Mouse (Mus musculus) gastrocnemius, postnatal 25 days (tissue): ENCODE results near the gene Agtr2. TPM values are rescaled to one million over a fixed set of nuclear protein-coding genes. Genes with fewer than 3 reads are reported as not detected.
"Not testable (repeated sequence)": the region's sequence is repeated elsewhere in the genome, so short reads cannot be mapped to it uniquely, and the experiment has no call there.

ENCODE experiments used
- DNase-seq: peaks from one replicate; pipeline ENCODE4 v3.0.0; 2022
- long read RNA-seq, 2 experiments: library from polyadenylated mRNA; stranded (forward); transcript quantifications; one replicate each; pipeline ENCODE4 v2.0.0; 2021
- total RNA-seq, 2 experiments: library from RNA; stranded (reverse); gene quantifications; 1 replicate in 1 of 2; 2 replicates in 1 of 2; pipeline ENCODE4 v1.2.3; 2021

The Agtr2 gene
- total RNA-seq, result under 1 TPM; 0.40 to 0.84 TPM
- long read RNA-seq, experiment 1, result 0 reads
- long read RNA-seq, experiment 2, result 0 reads

DNA sequence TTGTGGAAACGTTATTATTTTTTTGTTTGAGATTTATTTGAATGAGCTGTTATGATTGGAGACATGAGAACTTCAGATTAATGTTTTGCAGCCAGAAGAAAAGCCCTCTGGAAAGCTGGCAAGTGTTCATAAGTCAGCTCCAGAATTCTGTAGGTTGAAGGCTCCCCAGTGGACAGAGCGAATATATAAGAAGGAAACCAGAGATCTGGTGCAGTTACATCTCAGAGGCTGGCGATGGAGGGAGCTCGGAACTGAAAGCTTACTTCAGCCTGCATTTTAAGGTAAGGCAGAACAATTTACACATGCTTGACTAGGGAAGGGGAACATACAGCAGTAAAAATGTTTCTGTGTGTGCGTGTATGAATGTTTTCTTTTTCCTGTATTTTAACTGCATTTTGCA is at the start of gene Agtr2:
Agtr2 (plus strand) TSS at position 131 of the 400 bp plus-strand sequence.
- no peak for DNase-seq

DNA sequence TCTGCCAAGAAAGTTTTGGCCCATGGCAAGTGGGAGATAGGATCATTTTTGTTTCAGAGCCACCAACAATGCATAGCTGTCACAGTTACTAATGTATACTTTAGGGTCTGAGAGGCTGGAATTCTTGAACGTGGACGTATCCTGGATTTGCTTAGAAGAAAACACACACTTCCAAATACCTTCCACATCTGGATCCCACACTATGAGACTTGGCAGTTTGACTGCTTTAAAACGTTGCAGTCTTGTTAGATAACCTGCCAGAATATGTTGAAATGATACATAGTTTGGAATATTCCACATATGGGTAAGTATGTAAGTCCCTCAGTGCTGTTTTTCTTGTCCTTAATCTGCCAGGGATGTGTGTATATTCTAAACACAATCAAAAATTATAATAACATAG is 31.8 kb upstream of the Agtr2 start:
- DNase-seq, result no peak

DNA sequence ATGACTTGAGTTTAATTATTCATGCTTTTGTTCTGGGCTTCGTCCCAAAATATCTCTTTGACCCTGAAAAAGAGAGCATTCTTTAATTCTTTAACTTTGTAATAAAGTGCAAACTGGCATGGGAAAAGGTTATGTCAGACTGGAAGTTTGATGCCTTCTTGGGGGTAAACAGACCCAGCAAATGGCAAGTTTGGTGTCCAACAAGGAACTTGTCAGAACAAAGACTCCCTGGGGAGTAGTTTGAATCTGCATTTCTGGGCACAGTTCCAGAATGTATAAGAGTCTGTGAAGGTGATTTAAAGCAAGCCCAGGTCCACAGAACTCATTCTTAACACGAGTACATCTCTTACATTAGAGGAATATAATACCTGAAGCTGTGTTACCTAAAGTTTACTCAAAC is 3.8 kb downstream of the Agtr2 start:
- no peak for DNase-seq

DNA sequence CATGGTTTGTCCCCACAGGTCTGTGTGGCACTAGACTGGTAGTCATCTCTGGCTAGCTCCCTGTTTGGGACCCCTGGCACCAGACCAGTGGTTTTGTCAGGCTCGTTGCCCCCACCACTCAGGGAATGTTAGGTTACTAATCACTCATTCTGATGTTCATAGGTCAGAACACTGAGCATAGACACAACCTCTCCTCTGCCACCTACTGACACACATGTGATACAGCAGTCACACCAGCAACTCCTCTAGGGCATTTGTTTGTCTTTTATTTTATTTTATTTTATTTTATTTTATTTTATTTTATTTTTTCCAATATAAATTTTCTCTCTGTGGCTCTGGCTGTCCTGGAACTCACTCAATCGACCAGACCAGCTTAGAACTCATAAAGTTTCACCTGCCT is 15.9 kb downstream of the Agtr2 start:
- no peak for DNase-seq

DNA sequence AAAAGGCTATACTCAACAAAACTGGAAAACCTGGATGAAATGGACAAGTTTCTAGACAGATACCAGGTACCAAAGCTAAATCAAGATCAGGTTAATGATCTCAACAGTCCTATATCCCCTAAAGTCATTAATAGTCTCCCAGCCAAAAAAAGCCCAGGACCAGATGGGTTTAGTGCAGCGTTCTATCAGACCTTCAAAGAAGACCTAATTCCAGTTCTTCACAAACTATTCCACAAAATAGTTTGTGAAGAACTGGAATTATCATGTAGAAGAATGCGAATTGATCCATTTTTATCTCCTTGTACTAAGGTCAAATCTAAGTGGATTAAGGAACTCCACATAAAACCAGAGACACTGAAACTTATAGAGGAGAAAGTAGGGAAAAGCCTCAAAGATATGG is 23.0 kb downstream of the Agtr2 start:
- DNase-seq, result not testable (repeated sequence)

DNA sequence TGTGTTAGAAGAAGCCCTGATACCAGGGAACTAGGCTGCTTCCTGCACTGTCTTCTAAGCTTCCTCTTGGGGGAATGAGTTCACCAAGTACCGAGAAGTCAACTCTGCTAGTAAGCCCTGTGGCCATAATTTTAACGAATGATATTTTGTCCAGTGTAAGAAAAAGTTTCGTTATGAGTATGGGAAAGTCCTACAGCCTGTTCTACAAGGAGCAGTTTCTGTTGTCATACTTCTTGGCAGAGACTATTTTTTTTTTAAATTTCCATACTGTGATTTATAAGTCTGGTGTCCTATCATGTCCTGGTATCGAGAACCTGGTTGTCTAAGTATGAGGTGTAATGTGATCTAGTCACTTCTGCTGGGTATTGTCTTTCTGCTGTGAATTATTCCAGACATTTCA is 38.2 kb downstream of the Agtr2 start:
- DNase-seq, result no peak

Other genes with a start within 250 kb of the Agtr2 start
- gene Slc6a14, start 230.4 kb downstream of the Agtr2 start, total RNA-seq, result not detected